Mouse (Mus musculus) brain, embryonic 18.5 days (tissue): Measurements from ENCODE around the gene Map4k3.
"Not testable (repeated sequence)": the region's sequence is repeated elsewhere in the genome, so short reads cannot be mapped to it uniquely, and the experiment has no call there.

Experiments used
- DNase-seq: peaks from one replicate; pipeline ENCODE4 v3.0.0-alpha.2; 2012; ENCODE audit warnings: low read depth, low spot score

The Map4k3 gene

DNA sequence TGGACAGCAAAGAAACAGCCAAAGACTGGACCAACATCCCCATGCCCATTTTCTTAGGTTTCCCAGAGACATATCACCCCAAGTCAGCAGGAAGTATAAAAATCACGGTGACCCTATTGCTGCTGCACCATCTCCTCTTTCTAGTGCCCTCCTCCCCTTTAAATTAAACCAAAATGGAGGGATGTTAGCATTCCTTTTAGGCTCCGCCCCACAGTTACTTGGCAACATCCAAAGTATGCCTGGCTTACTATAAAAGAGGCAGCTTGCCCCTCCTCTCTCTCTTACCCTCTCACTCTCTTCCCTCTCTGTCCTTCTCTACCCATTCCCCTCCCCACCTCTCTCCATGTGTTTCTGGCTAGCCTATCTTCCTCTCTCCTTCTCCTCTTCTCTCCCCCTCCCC is 159.8 kb downstream of the Map4k3 start:
- DNase-seq, result no peak

DNA sequence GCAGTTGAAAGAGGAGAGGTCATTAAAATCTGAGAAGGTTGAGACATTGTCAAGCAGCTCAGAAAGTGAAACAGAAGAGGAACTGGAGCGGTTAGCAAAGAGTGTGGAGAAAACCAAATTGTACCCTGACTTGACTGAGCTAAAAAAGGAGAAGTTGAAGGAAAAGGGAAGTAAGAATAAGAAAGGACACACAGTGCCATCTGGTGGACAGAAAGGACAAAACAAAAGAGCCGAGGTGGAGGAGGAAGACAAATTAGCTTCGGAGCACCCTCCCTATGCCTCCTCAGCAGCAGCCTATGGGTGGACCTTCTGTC is 163.7 kb downstream of the Map4k3 start:
- no peak for DNase-seq

DNA sequence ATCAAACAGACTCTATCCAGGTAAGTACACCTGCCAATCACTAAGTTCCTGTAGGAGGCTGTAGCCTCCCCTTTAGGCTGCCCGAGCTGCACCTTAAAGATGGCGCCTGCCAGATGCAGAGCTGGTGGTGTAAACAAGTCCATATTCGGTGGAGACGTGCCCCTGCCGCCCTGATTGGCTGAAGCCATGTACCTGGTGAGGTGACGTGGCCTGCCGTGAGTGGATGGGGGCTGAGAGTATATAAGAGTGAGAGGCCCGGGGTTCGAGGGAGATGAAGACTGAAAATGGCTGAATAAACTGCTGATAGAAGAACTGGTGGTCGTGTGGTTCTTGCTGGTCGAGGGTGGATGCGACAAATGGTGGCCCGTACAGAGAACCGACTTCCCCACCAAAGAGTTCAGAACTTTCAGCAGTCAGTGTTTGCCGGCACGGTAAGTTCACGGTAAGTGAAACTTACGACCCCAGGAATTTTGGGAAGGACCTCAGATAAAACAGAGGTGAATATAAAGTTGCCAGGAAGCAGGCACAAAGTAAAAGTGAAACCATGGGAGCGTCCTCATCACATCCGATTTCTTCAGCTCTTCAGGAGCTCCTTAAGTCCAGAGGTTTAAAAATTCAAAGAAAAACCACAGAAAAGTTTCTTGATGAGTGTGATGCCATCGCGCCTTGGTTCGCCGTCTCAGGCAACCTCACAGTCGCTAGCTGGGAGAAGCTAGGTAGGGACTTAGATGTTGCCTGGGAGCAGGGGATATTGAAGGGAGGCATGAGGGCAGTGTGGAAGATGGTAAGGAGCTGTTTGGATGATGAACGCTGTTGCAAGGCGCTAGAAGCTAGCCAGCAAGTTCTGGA is 164.3 kb downstream of the Map4k3 start:
- not testable (repeated sequence) for DNase-seq

- DNase-seq, result no peak
Observed at GRCm38 (mm10) chr17:80562792-80563191, 165.5 kb downstream of the Map4k3 start.

GRCm38 (mm10) chr17:80560669-80561401 is 167.4 kb downstream of the Map4k3 start:
- DNase-seq, result peak; percentile 43

GRCm38 (mm10) chr17:80559745-80560144 is 168.5 kb downstream of the Map4k3 start:
- DNase-seq, result no peak

DNA sequence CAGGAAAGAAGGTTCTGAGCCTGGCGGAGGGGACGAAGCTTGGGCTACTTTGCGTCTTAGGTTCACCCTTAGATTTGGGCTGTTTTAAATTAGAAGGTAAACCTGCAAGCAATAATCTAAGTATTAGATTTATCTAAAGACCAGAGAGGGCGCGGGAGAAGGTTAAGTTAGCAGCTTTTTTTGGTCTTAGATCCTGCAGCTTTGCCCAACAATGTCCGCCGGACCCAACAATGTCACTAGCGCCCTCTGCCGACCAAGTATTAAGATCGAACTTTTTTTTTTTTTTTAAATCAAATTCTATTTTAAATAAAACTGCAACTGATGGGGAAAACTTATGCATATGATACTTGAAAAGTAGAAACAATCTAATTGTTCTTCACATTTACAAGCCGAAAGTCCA is 169.2 kb downstream of the Map4k3 start:
- DNase-seq, result no peak

DNA sequence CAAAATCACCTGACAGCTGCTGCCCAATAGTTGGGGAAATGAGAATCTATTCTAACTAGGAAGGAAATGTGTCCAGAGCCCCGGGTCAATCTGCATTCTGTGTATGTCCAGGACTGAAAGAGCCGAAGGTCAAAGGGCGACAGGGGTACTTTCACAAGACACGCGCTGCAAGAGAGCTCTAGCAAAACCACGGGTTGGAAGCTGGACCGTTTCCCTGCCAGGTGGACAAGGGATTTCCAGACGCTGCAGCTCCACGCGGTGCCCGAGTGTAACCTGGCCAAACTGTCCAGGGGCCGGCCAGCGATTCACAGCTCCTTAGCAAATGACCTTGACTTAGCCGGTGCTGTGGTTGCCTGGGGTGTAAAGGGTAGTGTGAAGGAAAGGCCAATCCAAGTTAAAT is 169.7 kb downstream of the Map4k3 start:
- DNase-seq, result no peak

DNA sequence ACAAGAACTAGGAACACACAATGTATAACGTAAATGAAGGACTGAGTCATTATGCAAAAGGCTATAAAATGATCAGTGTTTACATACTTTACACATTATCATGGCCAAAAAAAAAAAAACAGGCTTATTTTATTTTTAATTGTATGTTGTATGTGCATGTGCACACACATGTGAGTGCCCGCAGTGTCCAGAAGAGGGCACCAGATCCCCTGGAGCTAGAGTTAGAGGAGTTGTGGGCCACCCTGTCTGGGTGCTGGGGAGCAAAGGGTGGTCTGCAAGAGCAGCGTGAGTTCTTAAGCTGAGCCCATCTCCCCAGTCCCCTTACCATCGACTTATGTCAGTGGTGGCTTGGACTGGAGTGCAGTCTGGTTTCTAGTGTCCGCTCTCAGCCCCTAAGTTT is 170.8 kb downstream of the Map4k3 start:
- no peak for DNase-seq

GRCm38 (mm10) chr17:80553318-80554270 is 174.7 kb downstream of the Map4k3 start:
- DNase-seq, result peak; percentile 85

DNA sequence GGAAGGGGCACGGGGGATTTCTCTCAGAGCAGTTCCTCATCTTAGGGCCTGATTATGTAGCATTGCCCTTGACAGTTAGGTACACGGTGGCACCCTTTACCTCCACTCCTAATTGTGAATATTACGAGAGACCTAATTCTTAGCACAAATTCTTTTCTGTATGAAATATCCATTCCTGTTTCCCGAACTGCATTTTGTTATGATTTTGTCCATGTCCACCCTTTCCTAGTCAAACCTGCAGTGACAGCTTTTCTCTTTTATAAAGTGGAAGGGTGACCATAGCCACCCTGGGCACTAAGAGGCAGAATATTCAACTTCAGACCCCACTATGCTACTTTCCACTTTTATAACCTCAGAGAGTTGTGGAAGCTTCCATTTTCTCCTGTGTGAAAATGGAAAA is 175.6 kb downstream of the Map4k3 start:
- no peak for DNase-seq

DNA sequence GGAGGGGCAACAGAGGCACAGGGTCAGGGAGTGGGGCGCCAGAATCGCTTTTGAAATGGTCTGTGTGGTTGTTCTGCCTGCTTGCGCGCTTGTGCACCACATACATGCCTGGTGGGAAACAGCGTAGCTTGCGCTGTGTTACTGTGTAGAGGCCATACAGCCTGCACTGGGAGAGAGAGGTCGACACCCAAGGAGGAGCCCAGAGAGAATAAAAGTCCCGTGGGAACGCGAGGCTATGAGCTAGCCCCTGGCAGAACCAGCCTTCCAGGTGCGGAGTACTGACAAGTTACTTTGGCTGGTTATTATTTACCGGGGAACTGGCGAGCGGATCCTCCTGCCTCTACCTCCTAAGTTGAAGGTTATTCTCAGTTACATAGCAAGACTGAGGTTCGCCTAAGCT is 177.3 kb downstream of the Map4k3 start:
- DNase-seq, result no peak

- no peak for DNase-seq
Observed at GRCm38 (mm10) chr17:80546846-80547245, 181.4 kb downstream of the Map4k3 start.

- DNase-seq, result no peak
Observed at GRCm38 (mm10) chr17:80546227-80546626, 182.1 kb downstream of the Map4k3 start.

DNA sequence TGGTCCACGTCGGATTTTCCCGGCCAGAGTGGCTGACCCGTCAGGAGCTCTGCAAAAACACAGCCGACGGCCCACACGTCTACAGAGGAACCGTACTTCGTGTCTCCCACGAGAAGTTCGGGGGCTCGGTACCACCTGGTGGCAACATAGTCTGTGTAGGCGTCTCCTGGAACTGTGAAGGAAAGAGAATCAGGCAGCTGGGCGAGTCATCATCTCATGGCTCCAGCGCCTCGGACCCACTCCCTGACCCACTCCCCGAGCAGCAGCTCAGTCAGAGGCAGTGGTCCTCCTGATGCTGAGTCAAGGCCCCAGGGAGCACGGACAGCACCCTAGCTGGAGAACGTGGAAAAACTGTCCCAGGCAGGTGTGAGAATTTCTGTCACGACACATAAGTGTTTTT is 184.6 kb downstream of the Map4k3 start:
- DNase-seq, result no peak

- no peak for DNase-seq
Observed at GRCm38 (mm10) chr17:80537136-80537535, 191.1 kb downstream of the Map4k3 start.

- no peak for DNase-seq
Observed at GRCm38 (mm10) chr17:80535633-80536032, 192.7 kb downstream of the Map4k3 start.

GRCm38 (mm10) chr17:80531351-80531750 is 196.9 kb downstream of the Map4k3 start:
- not testable (repeated sequence) for DNase-seq
